Mouse (Mus musculus): ENCODE measurements at regions not wholly inside any gene's neighbourhood (a gene's known extent, or its start where the extent isn't known, plus 50 kb on each side); places are given as distances from the start of the nearest gene placed in this dataset.

GRCm38 (mm10) chr5:133569096-133569495 is 530.4 kb upstream of the Castor2 start:
- Histone ChIP-seq H3K9me3 (no peaks in the 10 kb centered on the region), H3K9ac (no peak overlapping the region), H3K36me3 (no peaks in the 10 kb centered on the region), H3K27me3 (replicated peaks) (no peaks in the 10 kb centered on the region), H3K27ac (no peak overlapping the region), H3K4me2 (no peak overlapping the region), H3K4me3 (replicated peaks) (no peak overlapping the region), H3K4me1 (no peaks in the 10 kb centered on the region)
- no peak for ATAC-seq (ENCODE audit: insufficient read depth, low FRiP score, low read depth)
- WGBS: 68% methylated on average over 2 of the region's 2 CpGs

GRCm38 (mm10) chr5:133566506-133566905 is 533.0 kb upstream of the Castor2 start:
- Histone ChIP-seq H3K9ac (no peak overlapping the region), H3K4me2 (no peak overlapping the region), H3K27ac (no peak overlapping the region), H3K4me3 (replicated peaks) (no peak overlapping the region), H3K4me1 (no peaks in the 10 kb centered on the region), H3K27me3 (replicated peaks) (no peaks in the 10 kb centered on the region), H3K9me3 (no peaks in the 10 kb centered on the region), H3K36me3 (no peaks in the 10 kb centered on the region)
- ATAC-seq (ENCODE audit: insufficient read depth, low FRiP score, low read depth): no peak
- 72% methylated on average over 4 of the region's 4 CpGs for WGBS

GRCm38 (mm10) chr5:133550657-133551056 is 548.9 kb upstream of the Castor2 start:
- Histone ChIP-seq H3K36me3 (no peaks in the 10 kb centered on the region), H3K9me3 (no peaks in the 10 kb centered on the region), H3K27me3 (replicated peaks) (no peaks in the 10 kb centered on the region), H3K4me2 (no peak overlapping the region), H3K27ac (no peak overlapping the region), H3K4me3 (replicated peaks) (no peak overlapping the region), H3K4me1 (no peaks in the 10 kb centered on the region), H3K9ac (no peak overlapping the region)
- 73% methylated on average over 7 of the region's 7 CpGs for WGBS
- no peak for ATAC-seq (ENCODE audit: insufficient read depth, low FRiP score, low read depth)

- Histone ChIP-seq H3K27ac (no peak overlapping the region), H3K27me3 (replicated peaks) (no peaks in the 10 kb centered on the region), H3K4me1 (no peaks in the 10 kb centered on the region), H3K9ac (no peak overlapping the region), H3K9me3 (no peaks in the 10 kb centered on the region), H3K36me3 (no peaks in the 10 kb centered on the region), H3K4me2 (no peak overlapping the region), H3K4me3 (replicated peaks) (no peak overlapping the region)
- 0 out of 2 replicates have a peak, but pooled peaks have one; percentile 35 for ATAC-seq (ENCODE audit: insufficient read depth, low FRiP score, low read depth)
These were observed 557.3 kb upstream of the Castor2 start for GRCm38 (mm10) chr5:133542217-133542616.

- Histone ChIP-seq H3K9me3 (no peaks in the 10 kb centered on the region), H3K27ac (no peak overlapping the region), H3K27me3 (replicated peaks) (no peaks in the 10 kb centered on the region), H3K4me2 (no peak overlapping the region), H3K4me1 (no peaks in the 10 kb centered on the region), H3K9ac (no peak overlapping the region), H3K36me3 (no peaks in the 10 kb centered on the region), H3K4me3 (replicated peaks) (no peak overlapping the region)
- ATAC-seq (ENCODE audit: insufficient read depth, low FRiP score, low read depth): no peak
These were observed 566.8 kb upstream of the Castor2 start for GRCm38 (mm10) chr5:133532678-133533077.

- H3K27ac ChIP-seq: no peak overlapping the region
- WGBS: 55% methylated on average over 2 of the region's 2 CpGs
- no peak overlapping the region for H3K4me3 ChIP-seq (replicated peaks)
- no peaks in the 10 kb centered on the region for H3K27me3 ChIP-seq (replicated peaks)
- no peak overlapping the region for H3K4me2 ChIP-seq
- H3K9ac ChIP-seq: no peak overlapping the region
- no peaks in the 10 kb centered on the region for H3K4me1 ChIP-seq
- no peaks in the 10 kb centered on the region for H3K9me3 ChIP-seq
- H3K36me3 ChIP-seq: no peaks in the 10 kb centered on the region
- ATAC-seq (ENCODE audit: insufficient read depth, low FRiP score, low read depth): no peak
These were observed 593.9 kb upstream of the Castor2 start for GRCm38 (mm10) chr5:133505661-133506060.

- no peak for ATAC-seq (ENCODE audit: insufficient read depth, low FRiP score, low read depth)
- no peak overlapping the region for H3K9ac ChIP-seq
- no peaks in the 10 kb centered on the region for H3K36me3 ChIP-seq
- no peaks in the 10 kb centered on the region for H3K4me1 ChIP-seq
- H3K27ac ChIP-seq: no peak overlapping the region
- H3K4me3 ChIP-seq (replicated peaks): no peak overlapping the region
- no peaks in the 10 kb centered on the region for H3K9me3 ChIP-seq
- 32% methylated on average over 5 of the region's 5 CpGs for WGBS
- no peaks in the 10 kb centered on the region for H3K27me3 ChIP-seq (replicated peaks)
- no peak overlapping the region for H3K4me2 ChIP-seq
These were observed 611.7 kb upstream of the Castor2 start for GRCm38 (mm10) chr5:133487806-133488290.

- H3K9me3 ChIP-seq: no peaks in the 10 kb centered on the region
- no peaks in the 10 kb centered on the region for H3K4me1 ChIP-seq
- H3K4me3 ChIP-seq (replicated peaks): no peak overlapping the region
- no peak for ATAC-seq (ENCODE audit: insufficient read depth, low FRiP score, low read depth)
- H3K36me3 ChIP-seq: no peaks in the 10 kb centered on the region
- H3K4me2 ChIP-seq: no peak overlapping the region
- no peak overlapping the region for H3K27ac ChIP-seq
- WGBS: 61% methylated on average over 14 of the region's 14 CpGs
- no peaks in the 10 kb centered on the region for H3K27me3 ChIP-seq (replicated peaks)
- H3K9ac ChIP-seq: no peak overlapping the region
These were observed 617.0 kb upstream of the Castor2 start for GRCm38 (mm10) chr5:133482291-133483086.

- no peaks in the 10 kb centered on the region for H3K27me3 ChIP-seq (replicated peaks)
- H3K4me3 ChIP-seq (replicated peaks): no peak overlapping the region
- 80% methylated on average over 6 of the region's 6 CpGs for WGBS
- ATAC-seq (ENCODE audit: insufficient read depth, low FRiP score, low read depth): no peak
- no peak overlapping the region for H3K9ac ChIP-seq
- no peak overlapping the region for H3K4me2 ChIP-seq
- no peak overlapping the region for H3K27ac ChIP-seq
- H3K9me3 ChIP-seq: no peaks in the 10 kb centered on the region
- H3K4me1 ChIP-seq: no peaks in the 10 kb centered on the region
- no peaks in the 10 kb centered on the region for H3K36me3 ChIP-seq
These were observed 620.3 kb upstream of the Castor2 start for GRCm38 (mm10) chr5:133479205-133479604.

- Histone ChIP-seq H3K27ac (no peak overlapping the region), H3K9ac (no peak overlapping the region), H3K4me2 (no peak overlapping the region), H3K4me1 (no peaks in the 10 kb centered on the region), H3K27me3 (replicated peaks) (no peaks in the 10 kb centered on the region), H3K36me3 (no peaks in the 10 kb centered on the region), H3K9me3 (no peaks in the 10 kb centered on the region), H3K4me3 (replicated peaks) (no peak overlapping the region)
- WGBS: 72% methylated on average over 7 of the region's 7 CpGs
- no peak for ATAC-seq (ENCODE audit: insufficient read depth, low FRiP score, low read depth)
These were observed 646.0 kb upstream of the Castor2 start for GRCm38 (mm10) chr5:133453349-133454049.

- Histone ChIP-seq H3K27me3 (replicated peaks) (no peaks in the 10 kb centered on the region), H3K4me3 (replicated peaks) (no peak overlapping the region), H3K9me3 (no peaks in the 10 kb centered on the region), H3K36me3 (no peaks in the 10 kb centered on the region), H3K27ac (no peak overlapping the region), H3K4me2 (no peak overlapping the region), H3K4me1 (no peaks in the 10 kb centered on the region), H3K9ac (no peak overlapping the region)
- no peak for ATAC-seq (ENCODE audit: insufficient read depth, low FRiP score, low read depth)
- 76% methylated on average over 3 of the region's 3 CpGs for WGBS
These were observed 649.6 kb upstream of the Castor2 start for GRCm38 (mm10) chr5:133449926-133450325.

GRCm38 (mm10) chr5:133400826-133401225 is 698.7 kb upstream of the Castor2 start:
- H3K4me3 ChIP-seq (replicated peaks): no peak overlapping the region
- no peak for ATAC-seq (ENCODE audit: insufficient read depth, low FRiP score, low read depth)
- no peaks in the 10 kb centered on the region for H3K36me3 ChIP-seq
- WGBS: 56% methylated on average over 1 of the region's 1 CpGs
- H3K4me1 ChIP-seq: no peaks in the 10 kb centered on the region
- no peak overlapping the region for H3K27ac ChIP-seq
- H3K4me2 ChIP-seq: no peak overlapping the region
- no peak overlapping the region for H3K9ac ChIP-seq
- no peaks in the 10 kb centered on the region for H3K9me3 ChIP-seq
- H3K27me3 ChIP-seq (replicated peaks): no peaks in the 10 kb centered on the region

Data from stomach, embryonic 15.5 days (tissue).